Mouse (Mus musculus) hindbrain, embryonic 11.5 days (tissue): Measurements from ENCODE around the gene Krtap27-1. TPM values are rescaled to one million over a fixed set of nuclear protein-coding genes. Genes with fewer than 3 reads are reported as not detected.

Experiments used
- ATAC-seq: fragments of 200-750 bp; cut with Nextera tagmentation; 2 replicates; pipeline ENCODE4 v1.8.0; 2017; ENCODE audit warnings: mild to moderate bottlenecking, moderate TSS enrichment, moderate library complexity; ENCODE audit not compliant: low FRiP score
- DNase-seq: peaks from one replicate; pipeline ENCODE4 v3.0.0-alpha.2; 2015; ENCODE audit warnings: low spot score
- H3K27ac ChIP-seq: fragments of 300-500 bp; sonication (generic); 2 replicates; pipeline ENCODE4 v1.5.1; 2014; ENCODE audit warnings: mild to moderate bottlenecking, low read depth, low read length
- H3K27me3 ChIP-seq: fragments of 300-500 bp; sonication (generic); 2 replicates; pipeline ENCODE4 v1.6.1; 2014; ENCODE audit warnings: mild to moderate bottlenecking, low read length, moderate library complexity, mixed read lengths; ENCODE audit not compliant: control insufficient read depth, insufficient read depth
- H3K36me3 ChIP-seq: fragments of 300-500 bp; sonication (generic); 2 replicates; pipeline ENCODE4 v1.6.1; 2014; ENCODE audit warnings: mild to moderate bottlenecking, low read length, moderate library complexity, mixed read lengths; ENCODE audit not compliant: control insufficient read depth, insufficient read depth
- H3K4me1 ChIP-seq: fragments of 300-500 bp; sonication (generic); replicated peaks from 2 replicates; pipeline ENCODE4 v1.6.1; 2014; ENCODE audit warnings: low read length, mixed read lengths; ENCODE audit not compliant: control insufficient read depth, insufficient read depth
- H3K4me2 ChIP-seq: fragments of 300-500 bp; sonication (generic); replicated peaks from 2 replicates; pipeline ENCODE4 v1.6.1; 2014; ENCODE audit warnings: mild to moderate bottlenecking, low read depth, low read length
- H3K4me3 ChIP-seq: fragments of 300-500 bp; sonication (generic); 2 replicates; pipeline ENCODE4 v1.5.1; 2014; ENCODE audit warnings: low read depth, low read length
- H3K9ac ChIP-seq: fragments of 300-500 bp; sonication (generic); 2 replicates; pipeline ENCODE4 v1.6.1; 2014; ENCODE audit warnings: low read depth, low read length
- H3K9me3 ChIP-seq: fragments of 300-500 bp; sonication (generic); 2 replicates; pipeline ENCODE4 v1.6.1; 2016; ENCODE audit warnings: low read length; ENCODE audit not compliant: control insufficient read depth
- WGBS: fragments of 180-500 bp; shearing (Covaris S2); extraction: QIAGEN DNeasy Blood & Tissue Kit; methylation state at CpG from one replicate; pipeline ENCODE4 v1.1.7; 2014; 5-methylcytosine and 5-hydroxymethylcytosine counted together
- polyA plus RNA-seq: library from polyadenylated mRNA; unstranded; fragments of >200 nt; fragmentation: Nextera tagmentation; extraction: Ambion mirVana; gene quantifications from 2 replicates; pipeline ENCODE4 v1.2.1, GENCODE M21; 2014

Krtap27-1 gene
- polyA plus RNA-seq, 1 experiment from 2014 or later: not detected

DNA sequence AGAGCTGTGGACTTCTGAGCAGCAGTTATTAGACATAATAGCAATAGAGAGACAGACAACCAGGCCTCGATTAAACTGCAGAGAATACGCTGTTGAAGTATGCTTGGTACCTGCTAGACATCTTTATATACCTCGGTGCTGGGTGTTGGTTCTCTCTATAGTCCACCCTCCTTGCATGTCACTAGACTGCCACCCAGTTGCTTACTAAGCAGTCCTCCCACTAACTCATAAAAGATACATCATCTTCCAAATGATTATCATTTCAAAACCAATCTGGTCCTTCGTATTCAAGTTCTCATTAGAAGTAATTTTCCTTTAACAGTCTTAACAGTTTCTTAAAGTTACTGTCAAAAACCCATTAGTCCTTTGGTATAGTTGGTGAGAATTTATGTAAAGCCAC, 43.9 kb downstream of the Krtap27-1 start, which contains the start of gene 2310079G19Rik:
TSS of gene 2310079G19Rik (minus strand) at position 101 of the 400 bp plus-strand sequence.
- no peak within 1 kb of the TSS for H3K4me3 ChIP-seq
- H3K9me3 ChIP-seq: no peaks in the 10 kb centered on the region
- no peaks in the 10 kb centered on the region for H3K36me3 ChIP-seq
- no peak within 1 kb of the TSS for H3K27ac ChIP-seq
- 97% methylated on average over 4 of the region's 4 CpGs for WGBS
- H3K27me3 ChIP-seq: no peaks in the 10 kb centered on the region
- no peak within 1 kb of the TSS for H3K9ac ChIP-seq
- no peak within 1 kb of the TSS for H3K4me2 ChIP-seq
- ATAC-seq (no peak), DNase-seq (no peak)
- no peaks in the 10 kb centered on the region for H3K4me1 ChIP-seq

Other genes starting within 250 kb of the Krtap27-1 start
- not detected in 2 replicates for gene Cldn17, start 164.7 kb downstream of the Krtap27-1 start, polyA plus RNA-seq
- gene Cldn8, start 108.5 kb downstream of the Krtap27-1 start, polyA plus RNA-seq: 1.1 and 1.5 TPM in 2 replicates
- not detected in 2 replicates for gene Krtap24-1, start 59.4 kb downstream of the Krtap27-1 start, polyA plus RNA-seq
- gene 2310079G19Rik, start 44.0 kb downstream of the Krtap27-1 start, polyA plus RNA-seq: not detected in 2 replicates
- gene Krtap26-1, start 23.9 kb downstream of the Krtap27-1 start, polyA plus RNA-seq: not detected in 2 replicates
- gene 2310061N02Rik, start 36.3 kb upstream of the Krtap27-1 start, polyA plus RNA-seq: not detected in 2 replicates
- not detected in 2 replicates for gene Krtap13-1, start 57.2 kb upstream of the Krtap27-1 start, polyA plus RNA-seq
- gene Krtap13, start 80.0 kb upstream of the Krtap27-1 start, polyA plus RNA-seq: not detected in 2 replicates
- not detected in 2 replicates for gene 2310034C09Rik, start 87.2 kb upstream of the Krtap27-1 start, polyA plus RNA-seq
- not detected in 2 replicates for gene 2310057N15Rik, start 102.5 kb upstream of the Krtap27-1 start, polyA plus RNA-seq
- gene Gm5965, start 106.2 kb upstream of the Krtap27-1 start, polyA plus RNA-seq: not detected in 2 replicates
- gene Gm20741, start 140.5 kb upstream of the Krtap27-1 start, polyA plus RNA-seq: not detected in 2 replicates
- gene Krtap15, start 148.5 kb upstream of the Krtap27-1 start, polyA plus RNA-seq: not detected in 2 replicates
- gene Krtap14, start 154.5 kb upstream of the Krtap27-1 start, polyA plus RNA-seq: not detected in 2 replicates
- not detected in 2 replicates for gene Krtap19-1, start 197.7 kb upstream of the Krtap27-1 start, polyA plus RNA-seq
- not detected in 2 replicates for gene Krtap19-2, start 202.6 kb upstream of the Krtap27-1 start, polyA plus RNA-seq
- gene Krtap19-3, start 206.4 kb upstream of the Krtap27-1 start, polyA plus RNA-seq: not detected in 2 replicates
- gene Krtap19-4, start 213.4 kb upstream of the Krtap27-1 start, polyA plus RNA-seq: not detected in 2 replicates
- gene Krtap19-5, start 224.8 kb upstream of the Krtap27-1 start, polyA plus RNA-seq: not detected in 2 replicates